Mouse (Mus musculus) induced T-regulatory cell, adult 2 months (primary cell): Measurements from ENCODE around the gene Csn2.

Source experiments
- DNase-seq: peaks from one replicate; pipeline ENCODE4 v3.0.0-alpha.2; 2012; ENCODE audit warnings: low read depth

The Csn2 gene

DNA sequence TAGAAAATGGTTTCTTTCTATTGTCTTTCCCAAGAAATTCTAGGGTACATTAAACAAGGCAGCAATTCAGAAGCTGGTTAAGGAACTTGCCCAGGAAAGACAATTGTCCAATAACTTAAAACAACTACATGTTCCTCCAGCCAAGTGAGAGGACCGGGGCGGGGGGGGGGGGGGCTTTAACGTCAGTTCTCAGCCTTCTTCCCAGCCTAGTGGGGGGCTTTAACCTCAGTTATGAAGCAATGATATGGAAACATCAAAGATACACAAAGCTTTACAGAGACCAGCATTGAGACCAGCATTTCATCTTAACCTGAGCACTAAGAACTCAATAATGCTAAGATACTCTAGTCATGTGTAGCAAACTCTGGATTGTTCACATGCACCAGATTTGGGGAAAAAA is at the start of gene Csn2:
Csn2 (minus strand) TSS at position 101 of the 400 bp plus-strand sequence.
- DNase-seq: no peak

DNA sequence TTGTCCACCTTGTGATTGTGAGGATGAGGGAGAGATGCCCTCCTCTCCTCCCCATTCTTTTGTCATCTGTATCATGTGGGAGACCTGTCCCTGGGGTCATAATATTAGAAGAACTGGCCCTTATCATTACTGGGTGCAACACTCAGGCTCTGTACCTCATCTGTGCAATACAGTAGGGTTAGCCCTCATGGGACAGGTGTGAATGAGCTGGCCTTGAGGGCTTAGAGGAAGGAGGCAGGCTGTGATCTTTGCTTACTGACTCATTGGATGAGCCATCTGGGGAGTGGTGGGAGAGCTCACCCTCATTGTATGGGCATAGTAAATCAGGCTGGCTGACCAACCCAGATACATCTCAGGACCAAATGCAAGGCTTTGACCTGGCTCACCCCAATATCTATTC is 35.4 kb upstream of the Csn2 start:
- no peak for DNase-seq

DNA sequence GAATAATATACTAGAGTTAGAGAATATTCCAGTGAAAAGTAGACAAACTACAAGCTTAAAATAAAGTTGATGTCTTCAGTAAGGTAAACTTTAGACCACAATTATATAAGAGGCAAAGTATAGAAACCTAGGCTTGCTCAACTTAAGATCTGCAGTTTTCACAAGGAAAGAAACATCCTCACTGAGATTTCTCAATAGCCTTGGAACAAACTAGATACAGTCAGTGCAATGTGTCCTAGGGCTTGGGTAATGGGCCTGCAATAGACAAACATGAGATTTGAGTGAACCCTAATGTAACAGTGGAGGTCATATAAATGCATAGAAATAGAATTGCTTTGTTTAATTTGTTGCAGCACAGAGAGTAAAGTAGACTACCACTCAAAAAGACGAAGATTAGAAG is 6.5 kb upstream of the Csn2 start:
- no peak for DNase-seq

DNA sequence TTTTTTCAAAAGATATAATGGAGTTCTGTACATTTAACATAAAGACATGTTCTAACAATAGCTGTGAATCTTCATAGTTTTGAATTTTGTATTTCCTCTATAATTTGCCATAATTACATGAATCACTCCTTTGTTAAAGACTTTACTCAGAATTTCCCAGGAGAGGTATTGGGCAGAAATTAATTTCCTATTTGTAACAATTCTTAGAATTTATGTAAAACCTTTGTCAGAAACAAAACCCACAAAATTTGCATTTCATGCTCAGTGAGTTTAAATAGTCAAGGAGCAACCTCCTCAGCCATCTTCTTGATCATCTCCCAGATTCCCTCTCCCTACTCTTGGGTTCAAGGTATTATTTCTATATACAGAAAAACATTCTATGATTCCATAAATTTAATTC is 33.5 kb downstream of the Csn2 start, which contains the start of gene Csn1s1:
Csn1s1 (plus strand) TSS at position 301 of the 400 bp plus-strand sequence.
- no peak for DNase-seq

DNA sequence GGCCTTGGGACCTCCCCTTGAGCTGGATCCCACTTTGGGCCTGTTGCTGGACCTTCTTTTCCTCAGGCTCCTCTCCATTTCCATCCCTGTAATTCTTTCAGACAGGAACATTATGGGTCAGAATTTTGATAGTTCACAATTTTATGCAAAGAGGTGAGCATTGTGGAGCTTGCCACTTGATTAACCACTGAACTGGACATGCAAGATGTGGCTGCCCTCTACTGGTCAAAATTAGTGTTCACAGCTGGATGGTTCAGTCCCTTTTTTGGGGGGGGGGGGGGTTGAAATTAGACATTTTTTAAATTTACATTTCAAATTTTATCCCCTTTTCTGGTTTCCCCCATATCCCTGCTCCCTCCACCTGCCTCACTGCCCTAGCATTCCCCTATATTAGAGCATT is 56.6 kb downstream of the Csn2 start:
- no peak for DNase-seq
